Mouse (Mus musculus): Measurements from ENCODE around the gene Trim30c. TPM values are rescaled to one million over a fixed set of nuclear protein-coding genes. Genes with fewer than 3 reads are reported as not detected.
"Not testable (repeated sequence)": the region's sequence is repeated elsewhere in the genome, so short reads cannot be mapped to it uniquely, and the experiment has no call there.

Gene Trim30c
- polyA plus RNA-seq, 1 experiment from 2014 or later, result 0.12 TPM

- H3K4me2 ChIP-seq; H3K36me3 ChIP-seq; H3K4me1 ChIP-seq; H3K9ac ChIP-seq; H3K27ac ChIP-seq; ATAC-seq (replicated peaks; ENCODE audit: low FRiP score); H3K27me3 ChIP-seq; H3K9me3 ChIP-seq (replicated peaks); H3K4me3 ChIP-seq (replicated peaks): not testable (repeated sequence)
- WGBS, result 84% methylated on average over 3 of the region's 3 CpGs
Observed at GRCm38 (mm10) chr7:104335547-104335946, 65.1 kb downstream of the Trim30c start.

Other genes starting within 250 kb of the Trim30c start
- not detected in 2 replicates for gene Olfm5, start 236.0 kb downstream of the Trim30c start, polyA plus RNA-seq (2015; fragmentation: Nextera tagmentation; extraction: Ambion mirVana)
- 0.10 and 0.14 TPM in 2 replicates for gene Olfr648, start 217.4 kb downstream of the Trim30c start, polyA plus RNA-seq (2015; fragmentation: Nextera tagmentation; extraction: Ambion mirVana)
- gene Olfr649, start 204.9 kb downstream of the Trim30c start, polyA plus RNA-seq (2015; fragmentation: Nextera tagmentation; extraction: Ambion mirVana), result not detected in 2 replicates
- gene Trim6, start 182.0 kb downstream of the Trim30c start, polyA plus RNA-seq (2015; fragmentation: Nextera tagmentation; extraction: Ambion mirVana), result 1.9 and 2.2 TPM in 2 replicates
- gene Trim34a, start 156.4 kb downstream of the Trim30c start, polyA plus RNA-seq (2015; fragmentation: Nextera tagmentation; extraction: Ambion mirVana), result 2.0 and 2.1 TPM in 2 replicates
- 0.30 and 0.38 TPM in 2 replicates for gene Trim5, start 112.7 kb downstream of the Trim30c start, polyA plus RNA-seq (2015; fragmentation: Nextera tagmentation; extraction: Ambion mirVana)
- 7.1 and 7.5 TPM in 2 replicates for gene Trim12a, start 85.4 kb downstream of the Trim30c start, polyA plus RNA-seq (2015; fragmentation: Nextera tagmentation; extraction: Ambion mirVana)
- 0.09 TPM in 1 of 2 replicates, not detected in the other for gene Trim34b, start 71.4 kb downstream of the Trim30c start, polyA plus RNA-seq (2015; fragmentation: Nextera tagmentation; extraction: Ambion mirVana)
- 2.2 and 2.3 TPM in 2 replicates for gene Trim12c, start 47.5 kb downstream of the Trim30c start, polyA plus RNA-seq (2015; fragmentation: Nextera tagmentation; extraction: Ambion mirVana)
- gene Trim30b, start 31.0 kb downstream of the Trim30c start, polyA plus RNA-seq (2015; fragmentation: Nextera tagmentation; extraction: Ambion mirVana), result 0.09 TPM in 1 of 2 replicates, not detected in the other
- gene Trim30a, start 64.4 kb upstream of the Trim30c start, polyA plus RNA-seq (2015; fragmentation: Nextera tagmentation; extraction: Ambion mirVana), result 1.1 and 1.3 TPM in 2 replicates
- gene Trim30d, start 107.0 kb upstream of the Trim30c start, polyA plus RNA-seq (2015; fragmentation: Nextera tagmentation; extraction: Ambion mirVana), result 0.31 and 0.45 TPM in 2 replicates
- not detected in 2 replicates for gene Olfr651, start 149.3 kb upstream of the Trim30c start, polyA plus RNA-seq (2015; fragmentation: Nextera tagmentation; extraction: Ambion mirVana)
- gene Olfr652, start 160.1 kb upstream of the Trim30c start, polyA plus RNA-seq (2015; fragmentation: Nextera tagmentation; extraction: Ambion mirVana), result not detected in 2 replicates
- gene Olfr653, start 176.5 kb upstream of the Trim30c start, polyA plus RNA-seq (2015; fragmentation: Nextera tagmentation; extraction: Ambion mirVana), result not detected in 2 replicates
- gene Olfr654, start 186.2 kb upstream of the Trim30c start, polyA plus RNA-seq (2015; fragmentation: Nextera tagmentation; extraction: Ambion mirVana), result not detected in 2 replicates
- gene Olfr655, start 200.9 kb upstream of the Trim30c start, polyA plus RNA-seq (2015; fragmentation: Nextera tagmentation; extraction: Ambion mirVana), result not detected in 2 replicates
- gene Olfr656, start 213.1 kb upstream of the Trim30c start, polyA plus RNA-seq (2015; fragmentation: Nextera tagmentation; extraction: Ambion mirVana), result not detected in 2 replicates
- gene Olfr657, start 224.0 kb upstream of the Trim30c start, polyA plus RNA-seq (2015; fragmentation: Nextera tagmentation; extraction: Ambion mirVana), result not detected in 2 replicates
- gene Olfr658, start 246.5 kb upstream of the Trim30c start, polyA plus RNA-seq (2015; fragmentation: Nextera tagmentation; extraction: Ambion mirVana), result not detected in 2 replicates